Mouse (Mus musculus) liver, embryonic 11.5 days (tissue): ENCODE results near the gene Sbno1. TPM values are rescaled to one million over a fixed set of nuclear protein-coding genes. Genes with fewer than 3 reads are reported as not detected.
"Not testable (repeated sequence)": the region's sequence is repeated elsewhere in the genome, so short reads cannot be mapped to it uniquely, and the experiment has no call there.

Experiments used
- ATAC-seq: fragments of 200-750 bp; cut with Nextera tagmentation; replicated peaks from 2 replicates; pipeline ENCODE4 v1.8.0; 2017; ENCODE audit warnings: moderate number of reproducible peaks, mild to moderate bottlenecking, moderate TSS enrichment, moderate library complexity; ENCODE audit not compliant: low FRiP score
- DNase-seq: peaks from one replicate; pipeline ENCODE4 v3.0.0-alpha.2; 2017; ENCODE audit warnings: low spot score
- H3K27ac ChIP-seq: fragments of 300-500 bp; sonication (generic); 2 replicates; pipeline ENCODE4 v1.5.1; 2014; ENCODE audit warnings: mild to moderate bottlenecking, low read depth, low read length, control low read depth
- H3K27me3 ChIP-seq: fragments of 300-500 bp; sonication (generic); replicated peaks from 2 replicates; pipeline ENCODE4 v1.6.1; 2014; ENCODE audit warnings: low read length, mixed read lengths; ENCODE audit not compliant: control insufficient read depth, insufficient read depth
- H3K36me3 ChIP-seq: fragments of 300-500 bp; sonication (generic); 2 replicates; pipeline ENCODE4 v1.6.1; 2014; ENCODE audit warnings: mild to moderate bottlenecking, low read length, moderate library complexity, mixed read lengths; ENCODE audit not compliant: control insufficient read depth, insufficient read depth
- H3K4me1 ChIP-seq: fragments of 300-500 bp; sonication (generic); replicated peaks from 2 replicates; pipeline ENCODE4 v1.6.1; 2014; ENCODE audit warnings: low read length, mixed read lengths; ENCODE audit not compliant: control insufficient read depth, insufficient read depth
- H3K4me2 ChIP-seq: fragments of 300-500 bp; sonication (generic); 2 replicates; pipeline ENCODE4 v1.6.1; 2014; ENCODE audit warnings: mild to moderate bottlenecking, control low read depth, moderate library complexity
- H3K4me3 ChIP-seq: fragments of 300-500 bp; sonication (generic); 2 replicates; pipeline ENCODE4 v1.5.1; 2014; ENCODE audit warnings: low read depth, low read length, control low read depth
- H3K9ac ChIP-seq: fragments of 300-500 bp; sonication (generic); 2 replicates; pipeline ENCODE4 v1.6.1; 2014; ENCODE audit warnings: low read depth, low read length, control low read depth
- H3K9me3 ChIP-seq: fragments of 300-500 bp; sonication (generic); 2 replicates; pipeline ENCODE4 v1.6.1; 2016; ENCODE audit warnings: low read length, inconsistent platforms, mixed read lengths; ENCODE audit not compliant: control insufficient read depth
- WGBS: fragments of 180-500 bp; shearing (Covaris S2); extraction: QIAGEN DNeasy Blood & Tissue Kit; methylation state at CpG from one replicate; pipeline ENCODE4 v1.1.7; 2014; 5-methylcytosine and 5-hydroxymethylcytosine counted together
- polyA plus RNA-seq: library from polyadenylated mRNA; unstranded; fragments of >200 nt; fragmentation: Nextera tagmentation; extraction: Ambion mirVana; gene quantifications from 2 replicates; pipeline ENCODE4 v1.2.1, GENCODE M21; 2014

The Sbno1 gene
- polyA plus RNA-seq, 1 experiment from 2014 or later = 86.4 TPM

DNA sequence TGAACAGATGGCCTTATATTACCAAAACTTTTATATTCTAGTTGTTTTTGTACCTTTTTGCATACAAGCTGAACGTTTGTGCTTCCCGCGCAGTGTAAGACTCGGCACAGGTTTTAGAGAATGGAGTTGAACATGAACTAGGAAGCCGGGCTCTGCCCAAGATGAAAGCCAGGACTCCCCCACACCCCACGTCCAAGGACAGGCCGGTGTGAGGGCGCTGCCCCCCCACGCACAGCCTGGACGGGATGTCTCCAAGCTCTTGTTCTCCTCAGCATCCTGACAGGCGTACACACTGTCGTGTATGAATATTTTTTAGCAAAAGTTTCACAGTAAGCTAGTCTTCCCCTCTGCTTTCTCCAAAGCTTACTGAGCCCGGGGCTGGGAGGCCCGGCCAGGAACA, 35.1 kb upstream of the Sbno1 start:
- not testable (repeated sequence) for H3K4me1 ChIP-seq, ATAC-seq, H3K9me3 ChIP-seq, H3K27ac ChIP-seq, H3K9ac ChIP-seq, DNase-seq, H3K4me3 ChIP-seq, H3K4me2 ChIP-seq, H3K27me3 ChIP-seq
- 90% methylated on average over 14 of the region's 14 CpGs for WGBS
- peaks cover 50% of the 10 kb centered on the region for H3K36me3 ChIP-seq

DNA sequence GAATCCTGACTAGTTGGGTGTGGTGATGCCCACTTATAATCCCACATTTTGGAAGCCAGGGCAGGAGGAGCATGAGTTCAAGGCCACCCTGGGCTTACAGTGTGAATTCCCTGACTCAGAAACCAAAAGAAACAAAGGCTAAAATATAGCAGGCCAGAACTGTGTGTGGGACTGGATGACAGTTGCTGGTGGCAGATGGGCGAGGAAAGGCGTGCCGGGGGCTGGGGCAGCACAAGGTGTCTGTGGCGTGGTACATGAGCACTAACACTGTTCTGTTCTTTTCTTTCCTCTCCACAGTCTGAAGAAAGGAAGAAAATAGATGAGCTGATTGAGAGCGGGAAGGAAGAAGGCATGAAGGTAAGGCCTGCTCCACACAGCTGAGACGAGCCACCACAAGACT, 31.0 kb upstream of the Sbno1 start:
- DNase-seq = no peak
- Histone ChIP-seq H3K9me3 (no peaks in the 10 kb centered on the region), H3K4me3 (no peak overlapping the region), H3K4me1 (no peaks in the 10 kb centered on the region; the same call in 1 of the 2 replicates), H3K27ac (no peak overlapping the region), H3K4me2 (no peak overlapping the region), H3K27me3 (no peaks in the 10 kb centered on the region), H3K9ac (no peak overlapping the region), H3K36me3 (peaks cover 67% of the 10 kb centered on the region)
- 93% methylated on average over 6 of the region's 6 CpGs for WGBS
- ATAC-seq = no peak

GRCm38 (mm10) chr5:124454082-124454419, 28.2 kb upstream of the Sbno1 start:
- ATAC-seq = no peak
- H3K27ac ChIP-seq = no peak overlapping the region
- no peak overlapping the region for H3K4me2 ChIP-seq
- no peaks in the 10 kb centered on the region for H3K9me3 ChIP-seq
- 81% methylated on average over 1 of the region's 1 CpGs for WGBS
- DNase-seq = no peak
- no peak overlapping the region for H3K9ac ChIP-seq
- peaks cover 77% of the 10 kb centered on the region for H3K36me3 ChIP-seq
- H3K27me3 ChIP-seq = no peaks in the 10 kb centered on the region
- peaks cover 22% of the 10 kb centered on the region for H3K4me1 ChIP-seq
- no peak overlapping the region for H3K4me3 ChIP-seq

GRCm38 (mm10) chr5:124453339-124454081, 27.7 kb upstream of the Sbno1 start:
- WGBS = 88% methylated on average over 13 of the region's 13 CpGs
- no peak overlapping the region; the same call in 1 of the 2 replicates for H3K27ac ChIP-seq
- peak overlapping the region; percentile 17; the same call in 1 of the 2 replicates for H3K9ac ChIP-seq
- H3K9me3 ChIP-seq = no peaks in the 10 kb centered on the region
- no peak overlapping the region for H3K4me3 ChIP-seq
- no peaks in the 10 kb centered on the region for H3K27me3 ChIP-seq
- peaks cover 78% of the 10 kb centered on the region for H3K36me3 ChIP-seq
- H3K4me1 ChIP-seq = peaks cover 26% of the 10 kb centered on the region
- H3K4me2 ChIP-seq = no peak overlapping the region
- no peak for DNase-seq
- ATAC-seq = no peak

- H3K4me1 ChIP-seq = peaks cover 31% of the 10 kb centered on the region
Measured at GRCm38 (mm10) chr5:124452494-124453228, 26.9 kb upstream of the Sbno1 start.

DNA sequence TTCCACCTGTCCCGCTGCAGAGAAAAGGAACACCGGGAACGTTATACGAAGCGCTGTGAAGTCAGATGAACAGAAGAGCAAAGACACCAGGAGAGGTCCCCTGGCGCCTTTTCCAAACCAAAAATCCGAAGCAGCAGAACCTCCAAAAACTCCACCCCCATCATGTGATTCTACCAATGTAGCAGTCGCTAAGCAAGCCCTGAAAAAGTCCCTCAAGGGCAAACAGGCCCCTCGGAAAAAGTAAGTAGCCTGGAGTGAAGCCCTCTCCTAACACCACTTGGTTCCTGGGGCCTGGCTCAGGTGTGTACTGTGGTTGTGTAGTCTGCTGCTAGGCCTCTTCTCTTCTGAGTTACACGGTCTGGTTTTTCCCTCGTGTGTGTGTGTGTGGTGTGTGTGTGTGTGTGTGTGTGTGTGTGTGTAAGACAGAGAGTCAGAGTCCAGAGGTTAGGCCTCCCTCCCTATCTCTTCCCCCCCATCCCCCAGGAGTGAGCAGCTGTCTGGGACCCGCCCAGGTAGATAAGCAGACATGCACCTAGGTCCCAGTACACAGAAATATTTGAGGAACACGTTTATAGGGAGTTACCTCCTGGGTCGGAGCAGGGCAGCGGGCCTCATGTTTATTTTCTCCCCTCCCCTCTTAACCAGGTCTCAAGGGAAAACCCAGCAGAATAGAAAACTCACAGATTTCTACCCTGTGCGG, 25.0 kb upstream of the Sbno1 start:
- Histone ChIP-seq H3K9me3 (no peaks in the 10 kb centered on the region), H3K4me2 (peak overlapping the region; percentile 24), H3K36me3 (peaks cover 65% of the 10 kb centered on the region), H3K4me3 (no peak overlapping the region), H3K9ac (peak overlapping the region; percentile 40), H3K27ac (peak overlapping the region; percentile 44), H3K4me1 (peaks cover 40% of the 10 kb centered on the region), H3K27me3 (no peaks in the 10 kb centered on the region)
- peak; percentile 22; the same call in 1 of the 2 replicates for ATAC-seq
- 74% methylated on average over 16 of the region's 16 CpGs for whole genome bisulfite sequencing
- no peak for DNase-seq

More at GRCm38 (mm10) chr5:124452494-124453228, 26.9 kb upstream of the Sbno1 start:
- peaks cover 76% of the 10 kb centered on the region for H3K36me3 ChIP-seq
- 83% methylated on average over 15 of the region's 15 CpGs for WGBS
- H3K4me2 ChIP-seq = no peak overlapping the region
- no peak overlapping the region; the same call in 1 of the 2 replicates for H3K27ac ChIP-seq
- ATAC-seq (no peak), DNase-seq (no peak)
- H3K27me3 ChIP-seq = no peaks in the 10 kb centered on the region
- H3K9ac ChIP-seq = peak overlapping the region; percentile 17; the same call in 1 of the 2 replicates
- H3K9me3 ChIP-seq = no peaks in the 10 kb centered on the region
- no peak overlapping the region for H3K4me3 ChIP-seq

GRCm38 (mm10) chr5:124450051-124450450, 24.2 kb upstream of the Sbno1 start:
- 84% methylated on average over 7 of the region's 7 CpGs for WGBS

GRCm38 (mm10) chr5:124449494-124449893, 23.7 kb upstream of the Sbno1 start:
- H3K27ac ChIP-seq = no peak overlapping the region
- H3K4me1 ChIP-seq = peaks cover 44% of the 10 kb centered on the region
- no peaks in the 10 kb centered on the region for H3K27me3 ChIP-seq
- H3K4me2 ChIP-seq = no peak overlapping the region; the same call in 1 of the 2 replicates
- 81% methylated on average over 6 of the region's 6 CpGs for WGBS
- peaks cover 60% of the 10 kb centered on the region for H3K36me3 ChIP-seq
- peak overlapping the region; percentile 35; the same call in 1 of the 2 replicates for H3K9ac ChIP-seq
- H3K4me3 ChIP-seq = no peak overlapping the region
- ATAC-seq (no peak), DNase-seq (no peak)
- no peaks in the 10 kb centered on the region for H3K9me3 ChIP-seq

More at GRCm38 (mm10) chr5:124450051-124450450, 24.2 kb upstream of the Sbno1 start:
- H3K4me3 ChIP-seq = no peak overlapping the region
- peaks cover 40% of the 10 kb centered on the region for H3K4me1 ChIP-seq
- DNase-seq (no peak), ATAC-seq (no peak)
- H3K36me3 ChIP-seq = peaks cover 63% of the 10 kb centered on the region
- peak overlapping the region; percentile 40 for H3K9ac ChIP-seq
- peak overlapping the region; percentile 24; the same call in 1 of the 2 replicates for H3K4me2 ChIP-seq
- H3K27me3 ChIP-seq = no peaks in the 10 kb centered on the region
- H3K9me3 ChIP-seq = no peaks in the 10 kb centered on the region
- peak overlapping the region; percentile 44; the same call in 1 of the 2 replicates for H3K27ac ChIP-seq
